Mouse (Mus musculus) common myeloid progenitor, adult 5-6 weeks (primary cell): ENCODE results near the gene Lmf2. TPM values are rescaled to one million over a fixed set of nuclear protein-coding genes. Genes with fewer than 3 reads are reported as not detected.

ENCODE experiments used
- ATAC-seq: replicated peaks from 2 replicates; pipeline ENCODE4 v1.8.0; 2016; ENCODE audit warnings: low read depth, mild to moderate bottlenecking, moderate TSS enrichment, inconsistent platforms; ENCODE audit not compliant: poor library complexity, severe bottlenecking
- total RNA-seq: library from RNA; stranded (forward); fragments of 200-1000, 187-1606 nt; gene quantifications from 2 replicates; pipeline ENCODE4 v1.2.3, GENCODE M21; 2017

The Lmf2 gene
- total RNA-seq = 13.9 and 14.4 TPM in 2 replicates

DNA sequence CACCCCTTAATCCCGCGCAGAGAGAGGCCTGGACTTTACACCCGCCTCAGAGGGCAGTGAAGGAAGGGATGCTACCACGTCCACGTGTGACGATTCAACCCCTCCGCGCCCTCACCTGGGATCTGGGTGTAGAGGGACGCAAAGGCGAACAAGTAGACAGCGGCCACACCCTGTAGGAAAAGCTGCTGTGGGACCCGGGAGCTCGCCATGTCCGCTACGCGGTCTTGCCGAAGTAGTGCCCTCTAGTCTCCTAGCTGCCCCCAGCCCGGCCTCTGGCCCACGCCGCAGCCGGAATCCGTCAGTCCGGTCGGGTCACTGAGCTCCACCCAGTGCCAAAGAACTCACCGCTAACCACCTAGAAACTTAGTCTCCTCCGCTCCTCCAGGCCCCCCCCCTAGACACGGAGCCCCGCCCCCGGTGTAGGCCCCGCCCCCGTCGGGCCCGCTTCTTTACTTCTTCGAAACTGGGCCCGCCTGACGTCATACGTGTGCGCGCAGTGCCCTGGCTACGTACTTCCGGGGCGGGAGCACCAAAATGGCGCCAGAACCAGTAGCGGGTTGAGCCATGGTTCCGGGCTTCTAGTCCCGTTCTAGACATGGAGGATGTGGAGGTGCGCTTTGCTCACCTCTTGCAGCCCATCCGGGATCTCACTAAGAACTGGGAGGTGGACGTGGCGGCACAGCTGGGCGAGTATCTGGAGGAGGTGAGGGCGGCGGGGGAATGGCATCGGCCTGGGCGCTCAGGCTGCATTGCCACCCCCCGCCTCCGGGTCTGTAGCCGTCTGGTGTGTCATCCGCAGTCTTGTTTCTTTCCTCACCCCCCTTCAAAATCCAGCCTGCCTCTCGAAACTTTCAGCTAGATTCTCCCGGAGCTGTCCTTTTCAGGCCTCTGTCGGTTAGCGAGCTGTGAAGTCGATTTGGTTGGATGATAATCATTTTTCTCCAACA lies at the start of gene Lmf2, which contains the start of gene Ncaph2:
Gene Lmf2, minus strand, starts transcription at position 419 of the 947 bp plus-strand sequence.
Gene Ncaph2, plus strand, starts transcription at position 479 of the 947 bp plus-strand sequence.
- peak; percentile 85 for ATAC-seq

GRCm38 (mm10) chr15:89404831-89405623 lies 49.6 kb upstream of the Lmf2 start:
- no peak for ATAC-seq

DNA sequence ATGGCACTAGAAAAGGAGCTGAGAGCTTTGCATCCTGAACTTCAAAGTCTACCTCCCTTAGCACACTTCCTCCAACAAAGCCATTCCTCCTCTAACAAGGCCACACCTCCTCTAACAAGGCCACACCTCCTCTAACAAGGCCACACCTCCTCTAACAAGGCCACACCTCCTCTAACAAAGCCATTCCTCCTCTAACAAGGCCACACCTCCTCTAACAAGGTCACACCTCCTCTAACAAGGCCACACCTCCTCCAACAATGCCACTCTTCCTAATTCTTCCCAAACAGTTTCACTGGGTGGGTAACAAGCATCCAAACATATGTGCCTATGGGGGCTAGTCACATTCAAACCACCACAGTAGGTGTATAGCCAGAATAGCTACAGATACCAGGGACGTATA lies 47.0 kb upstream of the Lmf2 start:
- ATAC-seq = no peak

GRCm38 (mm10) chr15:89399716-89400115 lies 44.3 kb upstream of the Lmf2 start:
- ATAC-seq = no peak

GRCm38 (mm10) chr15:89398146-89398545 lies 42.7 kb upstream of the Lmf2 start:
- ATAC-seq = no peak

GRCm38 (mm10) chr15:89396883-89397282 lies 41.4 kb upstream of the Lmf2 start:
- ATAC-seq = no peak

GRCm38 (mm10) chr15:89390081-89390480 lies 34.6 kb upstream of the Lmf2 start:
- ATAC-seq = no peak

DNA sequence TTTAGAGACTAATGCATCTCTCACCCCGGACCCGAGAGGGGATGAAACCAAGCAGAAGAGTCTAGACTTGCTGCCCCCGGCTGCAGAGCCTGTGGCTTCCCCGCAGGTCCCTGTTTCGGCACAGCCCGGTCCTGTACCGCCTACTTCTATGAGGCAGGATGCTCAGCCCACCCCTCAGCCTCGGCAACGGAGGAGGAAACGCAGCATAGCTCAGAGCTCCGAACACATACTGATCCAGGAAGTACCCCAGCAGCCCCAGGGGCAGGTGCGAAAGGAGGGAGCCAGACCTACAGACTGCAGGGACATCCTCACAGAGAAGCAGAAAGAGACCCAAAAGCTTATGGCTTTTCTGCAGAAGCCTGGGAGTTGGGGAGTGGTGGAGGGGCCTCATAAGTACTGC lies 31.7 kb upstream of the Lmf2 start:
- 0 out of 2 replicates have a peak, but pooled peaks have one; percentile 43 for ATAC-seq

DNA sequence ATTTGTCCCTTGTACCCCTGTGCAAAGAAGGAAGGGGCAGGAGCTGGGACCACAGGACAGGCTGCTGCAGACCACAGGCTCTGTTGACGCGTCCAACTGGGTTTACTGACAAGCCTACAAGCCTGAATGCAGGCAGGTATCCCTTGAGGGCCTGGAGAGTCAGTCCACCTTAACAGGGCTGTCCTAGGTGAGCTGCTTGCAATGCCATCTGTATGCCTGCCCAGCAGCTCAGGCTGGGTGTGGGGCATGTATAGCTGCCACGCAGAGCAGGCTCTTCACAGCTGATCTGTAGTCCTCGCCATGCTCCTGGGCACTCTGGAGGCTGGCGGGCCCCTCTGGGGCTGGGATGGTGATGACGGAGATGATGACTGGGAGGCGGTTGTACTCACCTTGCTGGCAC lies 29.2 kb upstream of the Lmf2 start, which contains the start of gene Klhdc7b:
Gene Klhdc7b, plus strand, starts transcription at position 301 of the 400 bp plus-strand sequence.
- no peak for ATAC-seq

- peak; percentile 77 for ATAC-seq
Observed at GRCm38 (mm10) chr15:89379429-89379828, 24.0 kb upstream of the Lmf2 start.

DNA sequence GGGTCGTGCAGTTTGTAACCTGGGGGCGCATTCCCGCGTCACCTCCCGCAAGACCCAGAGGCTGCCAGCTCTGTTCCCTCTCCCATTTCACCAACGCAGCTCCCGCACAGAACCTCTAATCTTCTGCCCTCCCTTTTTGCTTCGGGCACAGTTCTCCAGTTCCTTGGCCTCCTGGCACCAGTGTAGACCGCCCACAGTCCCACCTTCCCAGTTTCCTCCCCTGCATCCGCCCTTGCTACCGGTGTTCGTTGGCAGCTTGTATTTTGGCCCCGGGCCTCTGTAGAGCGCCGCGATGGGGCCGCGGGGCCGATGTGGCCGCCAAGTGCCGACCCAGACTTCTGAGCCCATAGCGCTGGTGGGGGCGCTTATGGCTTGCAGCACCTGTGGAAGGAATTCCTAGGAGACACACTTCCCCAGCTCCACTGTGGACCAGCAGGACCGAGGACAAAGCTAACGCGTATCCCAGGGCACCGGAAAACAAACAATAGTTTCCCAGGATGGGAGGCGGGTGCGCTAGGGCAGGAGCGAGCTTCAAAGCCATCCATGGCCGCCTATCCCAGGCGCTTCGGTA lies 23.5 kb upstream of the Lmf2 start, which contains the start of gene Odf3b:
Gene Odf3b, minus strand, starts transcription at position 452 of the 571 bp plus-strand sequence.
- ATAC-seq = peak; percentile 30

DNA sequence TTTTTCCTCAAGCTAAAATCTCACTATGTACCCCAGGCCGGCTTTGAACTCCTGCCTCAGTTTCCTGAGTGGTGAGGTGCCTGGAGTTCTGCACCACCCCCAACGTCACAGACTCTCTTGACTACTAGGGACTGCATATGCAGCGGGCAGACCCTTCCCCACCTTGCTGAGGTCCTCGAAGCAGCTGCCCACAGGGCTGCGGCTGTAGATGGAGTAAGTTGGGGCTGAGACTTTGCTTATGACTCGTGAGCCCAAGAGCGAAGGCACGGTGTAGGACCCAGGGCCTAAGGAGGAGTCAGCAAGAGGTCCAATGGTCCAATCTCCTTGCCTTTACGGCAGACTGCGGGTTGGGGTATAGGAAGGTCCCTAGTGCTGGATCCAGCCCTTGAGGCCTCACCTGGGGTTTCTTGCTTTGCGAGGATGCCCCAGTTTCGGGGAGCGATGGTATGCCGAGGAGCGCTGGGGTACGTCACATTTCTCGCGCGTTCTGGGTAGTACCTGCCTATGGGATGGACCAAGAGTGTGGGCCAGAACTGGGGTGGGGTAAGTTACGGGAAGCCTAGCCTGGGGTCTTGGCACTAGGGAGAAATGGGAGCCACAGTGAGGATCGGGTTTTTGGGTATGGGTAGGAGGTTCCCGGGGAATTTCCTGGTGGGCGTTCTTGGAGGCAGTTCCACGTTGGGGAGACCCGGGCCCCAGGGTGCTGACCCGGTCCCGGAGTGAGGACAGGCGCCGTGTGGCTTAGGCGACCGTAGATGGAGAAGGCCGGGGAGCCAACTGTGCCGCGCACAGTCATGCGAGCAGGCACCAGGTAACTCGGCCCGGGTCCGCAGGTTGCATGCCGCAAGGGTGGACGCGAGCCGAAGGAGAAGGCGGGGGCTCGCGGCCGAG lies 22.7 kb upstream of the Lmf2 start:
- 0 out of 2 replicates have a peak, but pooled peaks have one; percentile 1 for ATAC-seq

DNA sequence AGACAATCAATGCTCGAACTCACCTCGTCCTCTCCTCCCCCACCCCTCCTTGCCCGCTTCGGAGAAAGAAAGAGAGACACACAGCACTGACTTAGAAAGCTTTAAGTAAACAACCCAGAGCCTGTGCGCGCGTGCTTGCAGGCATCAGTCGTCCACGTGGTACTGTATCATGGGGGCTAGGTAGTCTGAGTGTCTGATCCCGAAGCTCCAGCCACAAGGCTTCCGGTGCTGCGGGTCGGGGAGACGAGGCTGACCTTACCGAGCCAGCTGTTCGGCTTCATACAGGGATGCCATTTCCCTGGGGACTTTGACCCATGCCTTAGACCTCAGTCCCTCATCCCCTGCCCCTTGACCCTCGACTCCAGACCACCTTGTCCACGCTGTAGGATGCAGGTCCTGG lies 21.9 kb upstream of the Lmf2 start:
- ATAC-seq = no peak

DNA sequence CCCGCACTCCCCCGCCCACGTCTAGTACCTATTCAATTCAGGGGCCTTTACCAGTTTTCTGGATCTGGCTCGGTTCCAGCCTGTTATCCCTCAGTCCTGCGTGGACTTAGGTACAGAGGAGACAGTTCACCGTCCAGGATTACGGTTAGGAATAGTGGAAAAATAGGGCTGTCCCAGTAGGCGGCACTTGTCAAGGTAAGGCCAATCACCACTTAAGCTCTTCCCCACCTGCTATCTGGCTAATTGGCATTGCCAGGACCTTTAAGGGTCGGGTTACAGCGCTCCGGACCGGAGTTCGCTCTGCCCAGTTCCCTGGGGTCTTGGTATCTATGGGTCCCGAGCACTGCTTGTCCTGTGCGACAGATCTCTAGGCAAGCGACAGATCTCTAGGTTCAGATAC lies 21.5 kb upstream of the Lmf2 start, which contains the start of gene Tymp:
Gene Tymp, minus strand, starts transcription at position 83 of the 400 bp plus-strand sequence.
- no peak for ATAC-seq

DNA sequence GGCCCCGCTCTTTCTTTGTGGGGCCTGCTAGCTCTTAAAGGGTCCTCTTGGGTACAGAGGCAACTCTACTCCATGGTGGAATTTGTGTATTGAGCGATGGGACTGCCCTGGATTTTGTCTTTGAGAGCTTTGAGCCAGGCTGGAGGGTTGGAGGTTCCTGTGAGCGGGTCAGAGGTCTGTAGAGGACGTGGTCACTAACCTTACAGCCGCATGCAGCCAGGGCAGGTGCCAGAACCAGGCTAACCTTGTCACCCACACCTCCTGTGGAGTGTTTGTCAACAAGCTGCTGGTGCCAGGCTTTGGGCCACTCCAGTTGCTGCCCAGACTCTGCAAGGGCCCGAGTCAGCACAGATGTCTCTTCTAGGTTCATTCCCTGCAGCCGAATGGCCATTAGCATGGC lies 20.6 kb upstream of the Lmf2 start:
- no peak for ATAC-seq

- no peak for ATAC-seq
Observed at GRCm38 (mm10) chr15:89374801-89375534, 19.5 kb upstream of the Lmf2 start.

DNA sequence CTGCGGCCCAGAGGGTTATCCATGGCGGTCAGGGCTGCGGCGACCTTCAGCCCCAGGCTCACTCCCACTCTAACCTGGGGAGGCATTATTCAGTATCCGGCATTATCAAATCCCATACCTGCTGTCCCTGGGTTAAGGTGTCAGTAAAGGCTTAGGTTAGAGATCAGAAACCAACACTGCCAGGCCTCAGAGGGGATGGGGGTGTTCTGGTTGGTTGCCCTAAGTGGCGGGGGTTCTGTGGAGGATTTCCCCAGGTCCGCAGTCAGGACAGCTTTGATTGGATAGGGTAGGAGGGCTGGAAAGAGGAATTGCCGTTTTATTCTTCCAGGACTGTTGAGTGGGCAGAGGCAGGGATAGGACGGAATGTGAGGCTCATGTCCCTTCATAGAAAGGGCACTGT lies 18.9 kb upstream of the Lmf2 start:
- ATAC-seq = no peak

DNA sequence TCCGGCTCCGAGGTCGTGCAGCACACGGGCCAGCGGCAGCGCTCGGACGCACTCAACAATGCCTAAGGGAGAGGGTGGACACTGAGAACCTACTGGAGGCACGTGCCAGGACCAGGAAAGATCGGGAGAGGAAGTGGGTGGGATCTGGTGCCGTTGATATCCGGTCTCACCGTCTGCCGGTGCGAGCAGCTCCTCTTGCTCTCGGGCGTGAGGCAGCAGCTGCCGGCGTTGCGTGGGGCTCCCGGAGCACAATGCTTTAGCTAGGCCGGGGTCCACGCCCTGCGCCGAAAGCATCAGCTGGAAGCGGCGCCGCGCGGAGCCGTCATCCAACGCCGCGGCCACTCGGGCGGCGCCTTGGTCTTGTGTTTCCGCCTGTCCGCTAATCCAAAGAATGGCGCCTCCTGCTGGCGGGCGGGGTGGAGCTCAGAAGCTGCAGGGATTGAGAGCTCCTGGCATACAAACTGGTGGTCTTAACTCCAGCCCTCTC lies 18.3 kb upstream of the Lmf2 start, which contains the start of gene Sco2:
Gene Sco2, minus strand, starts transcription at position 85 of the 487 bp plus-strand sequence.
- peak; percentile 51 for ATAC-seq
